Mouse (Mus musculus) lung, postnatal 0 days (tissue): Measurements from ENCODE around the gene Pbx1.

ENCODE experiments used
- CTCF ChIP-seq: IDR thresholded peaks from 2 replicates; pipeline ENCODE4 v1.5.1; 2016; ENCODE audit warnings: antibody characterized with exemption, mild to moderate bottlenecking
- EP300 ChIP-seq: IDR thresholded peaks from 2 replicates; pipeline ENCODE4 v1.6.1; 2016; ENCODE audit warnings: antibody characterized with exemption, mild to moderate bottlenecking, control low read depth

DNA sequence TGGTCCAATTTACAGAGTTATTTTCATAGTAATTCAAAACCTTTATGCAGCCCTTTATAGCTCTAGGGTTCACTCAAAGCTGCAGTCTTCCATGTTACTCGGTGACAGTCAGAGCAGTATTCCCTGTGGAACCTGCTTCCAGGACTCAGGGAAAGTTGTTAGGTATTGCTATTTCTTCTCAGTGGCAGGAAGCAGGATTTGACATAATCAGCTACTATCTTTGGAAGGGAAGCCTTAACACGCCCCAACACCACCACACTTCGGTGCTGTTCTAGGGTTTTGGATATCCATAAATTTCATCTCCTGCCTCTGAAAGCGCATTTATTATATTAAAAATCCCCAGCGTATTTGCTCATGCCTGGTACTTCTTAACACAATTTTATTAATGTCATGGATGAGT is 314.0 kb downstream of the Pbx1 start:
- TF ChIP-seq CTCF (no peak), EP300 (no peak)
